8 mouse cellular contexts compared by ENCODE assay signal in genomic region chr4:136310229-136311041, GRCm38 (mm10). TPM values are rescaled to one million over a fixed set of nuclear protein-coding genes. Genes with fewer than 3 reads are reported as not detected.
DNase-seq lines count a peak whose midpoint lies in the region; ATAC-seq lines count a peak whose summit lies in the region.

Gene Hnrnpr (plus strand): TSS chr4:136310942.

- H3K9ac ChIP-seq in hindbrain, embryonic 15.5 days: peak within 1 kb of the TSS; percentile 98

- H3K9me3 ChIP-seq in hindbrain, embryonic 15.5 days: no peaks in the 10 kb centered on the region

- H3K36me3 ChIP-seq in hindbrain, embryonic 15.5 days: no peaks in the 10 kb centered on the region

- peak; percentile 98 for DNase-seq in T-cell, adult 2 months (ENCODE audit: low spot score)
- peak; percentile 99 for DNase-seq in cerebellum, postnatal 36 days
- peak; percentile 99 for DNase-seq in frontal cortex, postnatal 36 days (ENCODE audit: low spot score in 2 of 2)
- DNase-seq in left cerebral cortex, adult 11 months (ENCODE audit: low spot score): peak; percentile 96
- peak; percentile 100 for DNase-seq in lung, postnatal 4 days
- peak; percentile 99 for DNase-seq in retina, postnatal 7 days (ENCODE audit: low read depth, low spot score)
- DNase-seq in urinary bladder, adult 2 months (ENCODE audit: low spot score): peak; percentile 99

- H3K4me3 ChIP-seq in hindbrain, embryonic 15.5 days: peak within 1 kb of the TSS; percentile 100

- WGBS in hindbrain, embryonic 15.5 days: under 1% methylated on average over 64 of the region's 65 CpGs

- H3K27ac ChIP-seq in hindbrain, embryonic 15.5 days (replicated peaks): peak within 1 kb of the TSS; percentile 95

- no peaks in the 10 kb centered on the region for H3K27me3 ChIP-seq in hindbrain, embryonic 15.5 days

- peak within 1 kb of the TSS; percentile 78 for H3K4me2 ChIP-seq in hindbrain, embryonic 15.5 days

- peak; percentile 99 for ATAC-seq in hindbrain, embryonic 15.5 days (ENCODE audit: low FRiP score, low read depth)

- peaks cover 44% of the 10 kb centered on the region for H3K4me1 ChIP-seq in hindbrain, embryonic 15.5 days (replicated peaks)

RNA-seq across cellular contexts. Expression of gene Hnrnpr, which starts in this region (rescaled TPM):
- 177 and 190 TPM in 2 replicates for polyA plus RNA-seq in hindbrain, embryonic 15.5 days (2015; fragmentation: Nextera tagmentation; extraction: Ambion mirVana)
- polyA plus RNA-seq in urinary bladder, adult 2 months (2012; rRNA removed): 58.3 and 61.1 TPM in 2 replicates

Comparison
In these comparisons a context has a peak if more than half of its experiments do, and no peak if none do; other contexts are left out.
1. Peak in every context shown above with its lines: DNase-seq, ATAC-seq, H3K4me3 ChIP-seq and H3K27ac ChIP-seq.